Mouse (Mus musculus) forelimb bud, embryonic 11.5 days (tissue): ENCODE measurements at regions not wholly inside any gene's neighbourhood (a gene's known extent, or its start where the extent isn't known, plus 50 kb on each side); places are given as distances from the start of the nearest gene placed in this dataset.

Experiments
- DNase-seq: peaks from one replicate; pipeline ENCODE4 v3.0.0-alpha.2; 2012; ENCODE audit warnings: low read depth, low spot score

DNA sequence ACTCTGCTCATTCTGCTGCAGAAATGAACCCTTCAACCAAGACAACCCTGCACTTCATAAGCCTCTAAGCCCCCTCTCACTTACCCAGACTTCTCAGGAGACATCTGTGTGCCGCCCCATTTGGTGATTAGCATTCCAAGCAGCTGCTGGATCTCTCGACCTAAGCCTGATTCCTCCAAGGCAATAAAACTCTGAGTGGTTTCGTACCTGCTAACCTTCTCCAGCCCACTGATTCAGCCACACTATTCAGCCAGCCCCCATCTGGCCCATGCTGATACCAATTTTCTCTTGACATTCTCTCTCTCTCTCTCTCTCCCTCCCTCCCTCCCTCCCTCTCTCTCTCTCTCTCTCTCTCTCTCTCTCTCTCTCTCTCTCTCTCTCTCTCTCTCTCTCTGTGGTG is 88.2 kb downstream of the Zmat3 start:
- peak; percentile 9 for DNase-seq

- DNase-seq, result peak; percentile 2
Observed at GRCm38 (mm10) chr3:32265619-32266222, 100.1 kb downstream of the Zmat3 start.
